Mouse (Mus musculus): ENCODE results near the gene Tnf. TPM values are rescaled to one million over a fixed set of nuclear protein-coding genes. Genes with fewer than 3 reads are reported as not detected.

Tnf gene
- polyA plus RNA-seq, 1 experiment from 2014 or later = 0.20 TPM

DNA sequence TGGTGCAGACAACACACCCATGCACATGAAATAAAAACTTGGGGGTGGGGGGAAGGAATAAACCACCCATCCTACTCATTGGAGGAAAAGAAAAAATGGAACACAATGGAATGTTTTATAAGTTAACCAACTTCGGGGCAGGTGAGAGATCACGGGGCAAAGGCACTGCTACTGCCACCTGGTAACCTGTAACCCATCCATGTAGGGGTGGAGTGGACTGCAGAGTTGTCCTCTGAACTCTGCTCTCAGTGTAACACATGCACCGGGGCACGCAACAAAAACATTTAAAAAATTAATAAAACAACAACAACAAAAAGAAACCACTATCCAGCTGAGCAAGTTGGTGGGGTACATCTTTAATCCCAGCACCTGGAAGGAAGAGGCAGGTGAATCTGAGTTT lies 49.7 kb downstream of the Tnf start:
- H3K4me3 ChIP-seq (ENCODE audit: low read depth, low read length) = no peak overlapping the region
- H3K27ac ChIP-seq (ENCODE audit: low read length) = no peak overlapping the region
- no peaks in the 10 kb centered on the region for H3K9me3 ChIP-seq (ENCODE audit: control insufficient read depth, low read depth, low read length)
- H3K36me3 ChIP-seq (ENCODE audit: control insufficient read depth, insufficient read depth, low read length) = peaks cover 96% of the 10 kb centered on the region
- no peaks in the 10 kb centered on the region for H3K27me3 ChIP-seq (ENCODE audit: control insufficient read depth, insufficient read depth, low read length)
- no peak overlapping the region for H3K9ac ChIP-seq (replicated peaks; ENCODE audit: low read depth, low read length)
- no peaks in the 10 kb centered on the region for H3K4me1 ChIP-seq (ENCODE audit: control insufficient read depth, insufficient read depth, low read length)
- ATAC-seq (ENCODE audit: insufficient number of reproducible peaks, insufficient read depth, low FRiP score, low read depth) = no peak
- no peak overlapping the region for H3K4me2 ChIP-seq (replicated peaks; ENCODE audit: low read depth, low read length)
- WGBS = 89% methylated on average over 4 of the region's 4 CpGs

Small RNA genes lying within 50 kb of the gene (microRNA-seq; reads per million reads assigned to microRNA genes)
- not detected for gene Mir6973a
- gene Mir6974 = not detected
- 3.6 reads per million, percentile 8 among the genes with 10 or more reads in this experiment for gene Mir6975
- gene Mir8094 = not detected

Other genes starting within 250 kb of the Tnf start
- gene Hspa1b, start 242.8 kb downstream of the Tnf start, polyA plus RNA-seq (2014; fragmentation: Nextera tagmentation; extraction: Ambion mirVana) = 0.54 and 0.84 TPM in 2 replicates
- gene Gm20481, start 232.1 kb downstream of the Tnf start, polyA plus RNA-seq (2014; fragmentation: Nextera tagmentation; extraction: Ambion mirVana) = 0.66 TPM in 1 of 2 replicates, not detected in the other
- gene Hspa1a, start 229.9 kb downstream of the Tnf start, polyA plus RNA-seq (2014; fragmentation: Nextera tagmentation; extraction: Ambion mirVana) = 4.9 and 6.0 TPM in 2 replicates
- 0.73 and 0.75 TPM in 2 replicates for gene Hspa1l, start 229.3 kb downstream of the Tnf start, polyA plus RNA-seq (2014; fragmentation: Nextera tagmentation; extraction: Ambion mirVana)
- 177 and 205 TPM in 2 replicates for gene Lsm2, start 220.1 kb downstream of the Tnf start, polyA plus RNA-seq (2014; fragmentation: Nextera tagmentation; extraction: Ambion mirVana)
- gene Vars, start 201.0 kb downstream of the Tnf start, polyA plus RNA-seq (2014; fragmentation: Nextera tagmentation; extraction: Ambion mirVana) = 84.0 and 92.3 TPM in 2 replicates
- 0.18 and 0.22 TPM in 2 replicates for gene Vwa7, start 185.4 kb downstream of the Tnf start, polyA plus RNA-seq (2014; fragmentation: Nextera tagmentation; extraction: Ambion mirVana)
- 16.3 and 21.3 TPM in 2 replicates for gene Sapcd1, start 174.0 kb downstream of the Tnf start, polyA plus RNA-seq (2014; fragmentation: Nextera tagmentation; extraction: Ambion mirVana)
- 3.6 and 3.8 TPM in 2 replicates for gene Msh5, start 155.3 kb downstream of the Tnf start, polyA plus RNA-seq (2014; fragmentation: Nextera tagmentation; extraction: Ambion mirVana)
- 83.0 and 88.5 TPM in 2 replicates for gene Clic1, start 152.0 kb downstream of the Tnf start, polyA plus RNA-seq (2014; fragmentation: Nextera tagmentation; extraction: Ambion mirVana)
- gene Ddah2, start 143.0 kb downstream of the Tnf start, polyA plus RNA-seq (2014; fragmentation: Nextera tagmentation; extraction: Ambion mirVana) = 292 and 322 TPM in 2 replicates
- 0.30 and 0.63 TPM in 2 replicates for gene Ly6g6c, start 136.6 kb downstream of the Tnf start, polyA plus RNA-seq (2014; fragmentation: Nextera tagmentation; extraction: Ambion mirVana)
- 0.97 and 1.3 TPM in 2 replicates for gene Mpig6b, start 135.8 kb downstream of the Tnf start, polyA plus RNA-seq (2014; fragmentation: Nextera tagmentation; extraction: Ambion mirVana)
- 7.8 and 9.7 TPM in 2 replicates for gene Ly6g6e, start 125.1 kb downstream of the Tnf start, polyA plus RNA-seq (2014; fragmentation: Nextera tagmentation; extraction: Ambion mirVana)
- gene Ly6g6d, start 123.9 kb downstream of the Tnf start, polyA plus RNA-seq (2014; fragmentation: Nextera tagmentation; extraction: Ambion mirVana) = 1.5 and 2.1 TPM in 2 replicates
- gene Ly6g6f, start 116.4 kb downstream of the Tnf start, polyA plus RNA-seq (2014; fragmentation: Nextera tagmentation; extraction: Ambion mirVana) = 0.29 TPM in 1 of 2 replicates, not detected in the other
- 77.1 and 81.4 TPM in 2 replicates for gene Abhd16a, start 112.7 kb downstream of the Tnf start, polyA plus RNA-seq (2014; fragmentation: Nextera tagmentation; extraction: Ambion mirVana)
- gene Ly6g5c, start 93.7 kb downstream of the Tnf start, polyA plus RNA-seq (2014; fragmentation: Nextera tagmentation; extraction: Ambion mirVana) = not detected in 2 replicates
- gene Ly6g5b, start 86.6 kb downstream of the Tnf start, polyA plus RNA-seq (2014; fragmentation: Nextera tagmentation; extraction: Ambion mirVana) = 0.49 and 0.81 TPM in 2 replicates
- 20.3 and 21.9 TPM in 2 replicates for gene Gpank1, start 80.6 kb downstream of the Tnf start, polyA plus RNA-seq (2014; fragmentation: Nextera tagmentation; extraction: Ambion mirVana)
- gene Csnk2b, start 80.0 kb downstream of the Tnf start, polyA plus RNA-seq (2014; fragmentation: Nextera tagmentation; extraction: Ambion mirVana) = 269 and 270 TPM in 2 replicates
- 10.1 and 13.3 TPM in 2 replicates for gene D17H6S53E, start 75.6 kb downstream of the Tnf start, polyA plus RNA-seq (2014; fragmentation: Nextera tagmentation; extraction: Ambion mirVana)
- gene Apom, start 70.0 kb downstream of the Tnf start, polyA plus RNA-seq (2014; fragmentation: Nextera tagmentation; extraction: Ambion mirVana) = 0.75 and 0.77 TPM in 2 replicates
- gene Bag6, start 66.8 kb downstream of the Tnf start, polyA plus RNA-seq (2014; fragmentation: Nextera tagmentation; extraction: Ambion mirVana) = 86.5 and 89.0 TPM in 2 replicates
- gene Prrc2a, start 37.1 kb downstream of the Tnf start, polyA plus RNA-seq (2014; fragmentation: Nextera tagmentation; extraction: Ambion mirVana) = 209 and 222 TPM in 2 replicates
- 16.4 and 19.6 TPM in 2 replicates for gene Aif1, start 25.9 kb downstream of the Tnf start, polyA plus RNA-seq (2014; fragmentation: Nextera tagmentation; extraction: Ambion mirVana)
- gene Lst1, start 13.6 kb downstream of the Tnf start, polyA plus RNA-seq (2014; fragmentation: Nextera tagmentation; extraction: Ambion mirVana) = 18.5 and 21.1 TPM in 2 replicates
- gene Ltb, start 7.6 kb downstream of the Tnf start, polyA plus RNA-seq (2014; fragmentation: Nextera tagmentation; extraction: Ambion mirVana) = 1.4 and 1.8 TPM in 2 replicates
- gene Lta, start 3.3 kb upstream of the Tnf start, polyA plus RNA-seq (2014; fragmentation: Nextera tagmentation; extraction: Ambion mirVana) = 0.42 and 0.59 TPM in 2 replicates
- not detected in 2 replicates for gene Gm16181, start 18.8 kb upstream of the Tnf start, polyA plus RNA-seq (2014; fragmentation: Nextera tagmentation; extraction: Ambion mirVana)
- gene Atp6v1g2, start 31.7 kb upstream of the Tnf start, polyA plus RNA-seq (2014; fragmentation: Nextera tagmentation; extraction: Ambion mirVana) = 8.1 and 8.5 TPM in 2 replicates
- gene Nfkbil1, start 33.8 kb upstream of the Tnf start, polyA plus RNA-seq (2014; fragmentation: Nextera tagmentation; extraction: Ambion mirVana) = 3.5 and 3.8 TPM in 2 replicates
- gene Ddx39b, start 39.7 kb upstream of the Tnf start, polyA plus RNA-seq (2014; fragmentation: Nextera tagmentation; extraction: Ambion mirVana) = 467 and 480 TPM in 2 replicates
- 77.6 and 83.3 TPM in 2 replicates for gene H2-D1, start 60.7 kb upstream of the Tnf start, polyA plus RNA-seq (2014; fragmentation: Nextera tagmentation; extraction: Ambion mirVana)
- 0.49 and 0.60 TPM in 2 replicates for gene H2-Q1, start 118.4 kb upstream of the Tnf start, polyA plus RNA-seq (2014; fragmentation: Nextera tagmentation; extraction: Ambion mirVana)
- 2.3 and 3.1 TPM in 2 replicates for gene H2-Q2, start 140.2 kb upstream of the Tnf start, polyA plus RNA-seq (2014; fragmentation: Nextera tagmentation; extraction: Ambion mirVana)
- gene H2-Q4, start 177.6 kb upstream of the Tnf start, polyA plus RNA-seq (2014; fragmentation: Nextera tagmentation; extraction: Ambion mirVana) = 2.1 and 3.3 TPM in 2 replicates
- 0.30 and 0.76 TPM in 2 replicates for gene H2-Q6, start 222.8 kb upstream of the Tnf start, polyA plus RNA-seq (2014; fragmentation: Nextera tagmentation; extraction: Ambion mirVana)
- 2.6 and 4.6 TPM in 2 replicates for gene H2-Q7, start 237.1 kb upstream of the Tnf start, polyA plus RNA-seq (2014; fragmentation: Nextera tagmentation; extraction: Ambion mirVana)

Measured in stomach, embryonic 14.5 days (tissue).